Mouse (Mus musculus) embryonic facial prominence, embryonic 11.5 days (tissue): ENCODE measurements at regions not wholly inside any gene's neighbourhood (a gene's known extent, or its start where the extent isn't known, plus 50 kb on each side); places are given as distances from the start of the nearest gene placed in this dataset.

Experiments used
- ATAC-seq: fragments of 200-750 bp; cut with Nextera tagmentation; replicated peaks from 2 replicates; pipeline ENCODE4 v1.8.0; 2017; ENCODE audit warnings: low read depth; ENCODE audit not compliant: insufficient number of reproducible peaks, low FRiP score, low TSS enrichment
- DNase-seq: peaks from one replicate; pipeline ENCODE4 v3.0.0-alpha.2; 2015; ENCODE audit warnings: low spot score
- H3K27ac ChIP-seq: fragments of 300-500 bp; sonication (generic); replicated peaks from 2 replicates; pipeline ENCODE4 v1.5.1; 2014; ENCODE audit warnings: mild to moderate bottlenecking, low read depth, low read length, control low read depth
- H3K27me3 ChIP-seq: fragments of 300-500 bp; sonication (generic); 2 replicates; pipeline ENCODE4 v1.6.1; 2014; ENCODE audit warnings: mild to moderate bottlenecking, low read length, moderate library complexity, mixed read lengths; ENCODE audit not compliant: control insufficient read depth, insufficient read depth
- H3K36me3 ChIP-seq: fragments of 300-500 bp; sonication (generic); replicated peaks from 2 replicates; pipeline ENCODE4 v1.6.1; 2014; ENCODE audit warnings: low read depth, mild to moderate bottlenecking, low read length, moderate library complexity, mixed read lengths; ENCODE audit not compliant: control insufficient read depth, insufficient read depth
- H3K4me1 ChIP-seq: fragments of 300-500 bp; sonication (generic); 2 replicates; pipeline ENCODE4 v1.6.1; 2014; ENCODE audit warnings: low read length, mixed read lengths; ENCODE audit not compliant: control insufficient read depth, insufficient read depth
- H3K4me2 ChIP-seq: fragments of 300-500 bp; sonication (generic); 2 replicates; pipeline ENCODE4 v1.6.1; 2014; ENCODE audit warnings: low read depth, mild to moderate bottlenecking, control low read depth, low read length, moderate library complexity
- H3K4me3 ChIP-seq: fragments of 300-500 bp; sonication (generic); 2 replicates; pipeline ENCODE4 v1.5.1; 2014; ENCODE audit warnings: low read depth, low read length, control low read depth
- H3K9ac ChIP-seq: fragments of 300-500 bp; sonication (generic); replicated peaks from 2 replicates; pipeline ENCODE4 v1.6.1; 2014; ENCODE audit warnings: mild to moderate bottlenecking, control low read depth, low read length
- H3K9me3 ChIP-seq: fragments of 300-500 bp; sonication (generic); replicated peaks from 2 replicates; pipeline ENCODE4 v1.6.1; 2016; ENCODE audit warnings: mild to moderate bottlenecking, low read length, inconsistent platforms, mixed read lengths; ENCODE audit not compliant: control insufficient read depth
- WGBS: fragments of 180-500 bp; shearing (Covaris S2); extraction: QIAGEN DNeasy Blood & Tissue Kit; methylation state at CpG from one replicate; pipeline ENCODE4 v1.1.7; 2014; 5-methylcytosine and 5-hydroxymethylcytosine counted together

DNA sequence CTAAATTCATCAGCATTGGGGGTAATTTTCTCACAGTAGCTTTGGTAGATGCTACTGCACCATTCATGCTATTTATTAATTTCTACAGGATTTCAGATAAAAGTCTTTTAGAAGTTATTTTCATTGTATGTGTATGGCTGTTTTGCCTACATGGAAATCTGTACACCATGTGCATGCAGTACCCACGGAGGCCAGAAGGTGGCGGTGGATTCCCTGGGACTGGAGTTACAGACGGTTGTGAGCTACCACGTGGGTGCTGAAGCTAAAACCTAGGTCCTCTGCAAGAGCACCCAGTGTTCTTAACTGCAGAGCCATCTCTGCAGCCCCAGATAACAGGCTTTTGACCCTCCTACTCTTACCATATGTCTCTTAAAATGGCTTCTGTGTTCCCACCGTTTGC, 176.7 kb upstream of the Fam19a5 start:
- no peak overlapping the region for H3K27ac ChIP-seq
- no peaks in the 10 kb centered on the region for H3K36me3 ChIP-seq
- H3K27me3 ChIP-seq = no peaks in the 10 kb centered on the region
- no peak overlapping the region for H3K9ac ChIP-seq
- no peak for ATAC-seq
- H3K9me3 ChIP-seq = no peaks in the 10 kb centered on the region
- no peaks in the 10 kb centered on the region for H3K4me1 ChIP-seq
- H3K4me3 ChIP-seq = no peak overlapping the region
- WGBS = 46% methylated on average over 5 of the region's 5 CpGs
- no peak overlapping the region for H3K4me2 ChIP-seq
- no peak for DNase-seq

DNA sequence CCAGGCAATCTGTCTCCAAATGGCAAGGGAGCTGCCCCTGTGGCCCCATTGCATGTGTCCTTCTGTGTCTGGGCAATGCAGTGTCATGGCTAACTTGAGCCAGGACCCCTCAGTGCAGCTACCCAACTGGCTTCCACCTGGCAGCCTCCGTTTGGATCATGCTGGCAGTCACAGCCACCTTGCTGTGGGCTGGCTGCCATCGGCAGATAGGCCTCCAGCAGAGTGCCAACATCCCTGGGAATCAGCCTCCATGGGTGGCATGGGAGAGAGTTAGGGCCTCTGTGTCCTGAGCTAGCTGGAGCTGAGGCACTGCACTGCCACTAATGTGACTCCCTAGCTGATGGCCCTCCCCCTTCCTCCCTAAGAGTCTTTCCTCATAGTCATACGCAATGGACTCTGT, 174.7 kb upstream of the Fam19a5 start:
- Histone ChIP-seq H3K9ac (no peak overlapping the region), H3K36me3 (no peaks in the 10 kb centered on the region), H3K4me3 (no peak overlapping the region), H3K4me2 (no peak overlapping the region), H3K27me3 (no peaks in the 10 kb centered on the region), H3K9me3 (no peaks in the 10 kb centered on the region), H3K27ac (no peak overlapping the region), H3K4me1 (no peaks in the 10 kb centered on the region)
- WGBS = 82% methylated on average over 3 of the region's 3 CpGs
- DNase-seq (no peak), ATAC-seq (no peak)

DNA sequence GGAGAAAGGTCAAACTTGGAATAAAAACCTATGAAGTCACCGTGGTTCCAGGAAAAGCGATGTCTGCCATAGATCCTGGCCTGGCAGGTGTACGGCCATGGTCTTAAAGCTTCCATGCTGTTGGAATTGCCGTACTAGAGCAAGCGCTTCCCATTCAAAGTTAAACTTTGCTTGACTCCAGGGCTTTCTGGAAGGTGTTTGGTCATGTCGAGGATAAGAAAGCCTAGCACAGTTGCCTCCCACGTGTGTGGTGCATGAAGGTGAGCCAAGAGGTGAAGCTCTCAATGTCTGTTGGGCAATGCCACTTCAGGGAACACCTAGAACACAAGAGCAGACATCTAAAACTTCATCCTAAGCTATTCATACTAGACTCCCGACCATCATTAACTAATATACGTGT, 174.3 kb upstream of the Fam19a5 start:
- no peak overlapping the region for H3K27ac ChIP-seq
- no peaks in the 10 kb centered on the region for H3K27me3 ChIP-seq
- H3K4me3 ChIP-seq = no peak overlapping the region
- 90% methylated on average over 9 of the region's 9 CpGs for WGBS
- no peak overlapping the region for H3K9ac ChIP-seq
- no peaks in the 10 kb centered on the region for H3K36me3 ChIP-seq
- no peaks in the 10 kb centered on the region for H3K9me3 ChIP-seq
- DNase-seq (no peak), ATAC-seq (no peak)
- H3K4me2 ChIP-seq = no peak overlapping the region
- no peaks in the 10 kb centered on the region for H3K4me1 ChIP-seq

GRCm38 (mm10) chr15:87370761-87371160, 173.3 kb upstream of the Fam19a5 start:
- no peaks in the 10 kb centered on the region for H3K27me3 ChIP-seq
- no peaks in the 10 kb centered on the region for H3K36me3 ChIP-seq
- no peaks in the 10 kb centered on the region for H3K9me3 ChIP-seq
- H3K9ac ChIP-seq = no peak overlapping the region
- H3K4me3 ChIP-seq = no peak overlapping the region
- H3K4me1 ChIP-seq = no peaks in the 10 kb centered on the region
- WGBS = 84% methylated on average over 7 of the region's 7 CpGs
- DNase-seq (no peak), ATAC-seq (no peak)
- no peak overlapping the region for H3K27ac ChIP-seq
- H3K4me2 ChIP-seq = no peak overlapping the region

GRCm38 (mm10) chr15:87374670-87375069, 169.4 kb upstream of the Fam19a5 start:
- H3K4me2 ChIP-seq = no peak overlapping the region
- H3K27me3 ChIP-seq = no peaks in the 10 kb centered on the region
- no peaks in the 10 kb centered on the region for H3K9me3 ChIP-seq
- 80% methylated on average over 13 of the region's 13 CpGs for whole genome bisulfite sequencing
- ATAC-seq (no peak), DNase-seq (no peak)
- H3K4me1 ChIP-seq = no peaks in the 10 kb centered on the region
- H3K36me3 ChIP-seq = no peaks in the 10 kb centered on the region
- H3K9ac ChIP-seq = no peak overlapping the region
- no peak overlapping the region for H3K27ac ChIP-seq
- H3K4me3 ChIP-seq = no peak overlapping the region

DNA sequence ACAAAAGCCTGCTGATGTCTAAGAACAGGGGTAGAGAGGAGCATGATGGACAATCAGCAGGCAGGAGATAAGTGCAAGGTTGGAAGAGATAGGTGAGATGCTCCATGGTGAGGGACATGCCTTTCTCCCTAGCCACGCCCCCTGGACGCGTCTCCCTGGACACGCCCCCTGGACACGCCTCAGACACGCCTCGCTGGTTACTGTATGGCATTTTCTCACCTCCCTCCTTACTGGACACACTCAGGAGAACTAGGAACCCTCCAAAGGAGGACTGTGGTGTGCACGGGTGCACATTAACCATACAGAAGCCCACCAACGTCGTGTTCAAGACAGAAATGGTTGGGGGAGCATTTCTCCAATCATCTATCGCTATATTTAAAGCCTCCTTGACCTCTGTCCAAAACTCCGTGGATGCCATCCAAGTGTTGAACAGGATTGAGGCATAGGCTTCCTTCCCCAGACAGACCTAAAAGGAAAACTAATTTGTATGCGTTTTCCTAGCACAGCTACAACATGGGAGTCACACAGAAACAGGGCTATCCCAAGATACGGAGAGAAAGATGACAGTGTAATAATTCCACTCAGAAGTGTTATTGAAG, 168.4 kb upstream of the Fam19a5 start:
- Histone ChIP-seq H3K4me1 (no peaks in the 10 kb centered on the region), H3K9ac (no peak overlapping the region), H3K27me3 (no peaks in the 10 kb centered on the region), H3K36me3 (no peaks in the 10 kb centered on the region), H3K9me3 (no peaks in the 10 kb centered on the region), H3K4me2 (no peak overlapping the region), H3K27ac (no peak overlapping the region), H3K4me3 (no peak overlapping the region)
- DNase-seq (no peak), ATAC-seq (no peak)
- WGBS = 79% methylated on average over 14 of the region's 14 CpGs

DNA sequence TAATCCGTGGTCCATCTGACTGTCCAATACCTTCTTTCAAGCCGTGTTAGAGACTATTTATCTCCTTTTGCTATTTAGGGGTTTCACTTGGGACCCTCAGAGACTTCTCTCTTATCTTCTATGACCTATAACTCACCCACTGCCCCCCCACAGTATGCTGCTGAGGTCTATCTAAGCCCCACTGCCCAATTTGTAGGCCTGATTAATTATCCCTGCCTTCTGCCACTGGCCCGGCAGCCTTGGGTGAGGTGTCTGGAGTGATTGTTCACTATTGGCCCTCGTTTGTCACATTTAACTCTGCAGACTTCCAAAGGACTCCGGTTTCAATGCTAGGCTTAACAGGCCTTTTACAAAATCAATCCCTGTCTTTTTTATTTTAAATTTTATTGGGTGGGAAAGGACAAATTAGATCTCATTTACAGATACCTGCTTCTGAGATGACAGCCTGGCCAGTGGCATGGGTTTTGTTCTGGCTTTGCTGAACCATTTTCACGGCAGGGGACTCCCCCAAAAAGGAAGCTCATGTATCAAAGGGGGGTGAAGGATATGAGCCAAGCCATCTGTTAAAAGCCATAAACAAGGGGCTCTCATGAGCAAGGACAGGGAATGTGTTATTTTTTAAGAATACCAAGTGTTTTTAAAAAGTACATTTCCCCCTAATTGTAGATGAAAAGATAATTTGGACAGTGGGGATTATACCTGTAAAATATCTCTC, 160.4 kb upstream of the Fam19a5 start:
- DNase-seq (no peak), ATAC-seq (no peak)
- 68% methylated on average over 6 of the region's 6 CpGs for WGBS
- no peak overlapping the region for H3K9ac ChIP-seq
- H3K27me3 ChIP-seq = no peaks in the 10 kb centered on the region
- H3K36me3 ChIP-seq = no peaks in the 10 kb centered on the region
- H3K4me1 ChIP-seq = no peaks in the 10 kb centered on the region
- H3K4me3 ChIP-seq = no peak overlapping the region
- H3K27ac ChIP-seq = no peak overlapping the region
- H3K9me3 ChIP-seq = no peaks in the 10 kb centered on the region
- H3K4me2 ChIP-seq = no peak overlapping the region

DNA sequence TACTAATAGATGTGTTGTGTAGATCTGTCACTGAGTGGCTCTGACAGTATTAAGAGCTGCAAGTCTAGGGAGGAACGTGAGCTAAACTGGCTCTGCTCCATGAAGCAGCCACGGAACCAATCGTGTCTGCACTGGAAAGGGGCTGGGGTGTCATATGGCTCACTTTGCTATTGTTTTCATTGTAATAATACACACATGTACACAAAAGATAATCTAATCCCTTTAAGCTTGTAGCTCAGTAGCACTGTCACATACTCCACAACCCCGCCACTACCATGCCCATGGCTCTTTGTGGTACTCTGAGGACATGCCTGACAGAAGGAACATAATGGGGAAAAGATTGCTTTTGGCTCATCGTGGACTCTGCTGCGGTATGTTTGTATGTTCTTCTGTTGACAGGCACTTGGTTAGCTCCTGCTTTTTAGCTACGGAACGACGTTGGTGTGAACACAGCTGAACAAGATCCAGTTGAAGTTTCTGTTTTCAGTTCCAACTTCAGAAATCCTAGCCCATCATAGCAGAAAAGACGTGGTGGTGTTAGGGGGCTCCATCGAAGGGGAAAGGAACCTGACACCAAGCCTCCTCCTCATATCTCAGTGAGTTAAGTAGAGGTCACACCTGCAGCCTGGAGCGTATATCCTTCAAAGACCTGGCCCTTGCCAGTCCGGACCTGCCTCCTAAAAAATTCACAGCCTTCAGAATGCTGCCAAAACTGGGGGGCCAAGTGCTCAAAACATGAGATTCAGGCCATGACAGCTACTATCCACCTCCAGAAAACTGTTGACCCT, 159.6 kb upstream of the Fam19a5 start:
- no peak overlapping the region for H3K4me2 ChIP-seq
- no peaks in the 10 kb centered on the region for H3K36me3 ChIP-seq
- H3K27me3 ChIP-seq = no peaks in the 10 kb centered on the region
- no peak overlapping the region for H3K9ac ChIP-seq
- no peaks in the 10 kb centered on the region for H3K4me1 ChIP-seq
- no peak for ATAC-seq
- peak; percentile 7 for DNase-seq
- H3K4me3 ChIP-seq = no peak overlapping the region
- no peak overlapping the region for H3K27ac ChIP-seq
- H3K9me3 ChIP-seq = no peaks in the 10 kb centered on the region
- 62% methylated on average over 13 of the region's 13 CpGs for WGBS
